Mouse (Mus musculus) liver, adult 2 months (tissue): ENCODE results near the gene Pbld2. TPM values are rescaled to one million over a fixed set of nuclear protein-coding genes. Genes with fewer than 3 reads are reported as not detected.

Experiments used
- DNase-seq: peaks from one replicate; pipeline ENCODE4 v3.0.0-alpha.2; 2011; ENCODE audit warnings: low read depth, low spot score; ENCODE audit errors: extremely low read depth
- H3K27ac ChIP-seq: fragments of 200-500 bp; replicated peaks from 2 replicates; pipeline ENCODE4 v1.5.1; 2012; ENCODE audit warnings: low read depth, mild to moderate bottlenecking, control low read depth, inconsistent platforms, low read length; ENCODE audit not compliant: insufficient read depth
- H3K27me3 ChIP-seq: fragments of 200-500 bp; 2 replicates; pipeline ENCODE4 v1.6.1; 2012; ENCODE audit warnings: mild to moderate bottlenecking, moderate library complexity, low read length, inconsistent platforms; ENCODE audit not compliant: control insufficient read depth, insufficient read depth
- H3K36me3 ChIP-seq: fragments of 200-500 bp; 2 replicates; pipeline ENCODE4 v1.6.1; 2012; ENCODE audit warnings: low read length, inconsistent platforms; ENCODE audit not compliant: control insufficient read depth, insufficient read depth
- H3K4me1 ChIP-seq: fragments of 200-500 bp; 2 replicates; pipeline ENCODE4 v1.6.1; 2011; ENCODE audit warnings: low read length; ENCODE audit not compliant: control insufficient read depth, insufficient read depth
- H3K4me3 ChIP-seq: fragments of 200-500 bp; 2 replicates; pipeline ENCODE4 v1.5.1; 2011; ENCODE audit warnings: low read depth, mild to moderate bottlenecking, control low read depth, low read length, moderate library complexity; ENCODE audit not compliant: insufficient read depth
- H3K79me2 ChIP-seq: fragments of 200-500 bp; 2 replicates; pipeline ENCODE4 v1.6.1; 2012; ENCODE audit warnings: inconsistent platforms, mild to moderate bottlenecking, low read length, moderate library complexity; ENCODE audit not compliant: control insufficient read depth, insufficient read depth
- H3K9ac ChIP-seq: fragments of 200-500 bp; 2 replicates; pipeline ENCODE4 v1.6.1; 2012; ENCODE audit warnings: low read depth, mild to moderate bottlenecking, control low read depth, inconsistent platforms, low read length
- CTCF ChIP-seq: fragments of 200-500 bp; IDR thresholded peaks from 2 replicates; pipeline ENCODE4 v1.5.1; 2011; ENCODE audit warnings: low read depth, low read length, control low read depth
- POLR2A ChIP-seq: fragments of 200-500 bp; IDR thresholded peaks from 2 replicates; pipeline ENCODE4 v1.6.1; 2011; ENCODE audit warnings: low read length, control low read depth; ENCODE audit not compliant: insufficient read depth; ENCODE audit errors: extremely low read depth
- WGBS: fragments of 180-500 bp; shearing (Covaris S2); methylation state at CpG from one replicate; pipeline ENCODE4 v1.1.7; 2018; 5-methylcytosine and 5-hydroxymethylcytosine counted together
- polyA plus RNA-seq: library from polyadenylated mRNA; depleted of rRNA; stranded (reverse); fragments of >200 nt; gene quantifications from 2 replicates; pipeline ENCODE4 v1.2.3, GENCODE M21; 2012
- total RNA-seq: library from RNA; depleted of rRNA; stranded (reverse); fragments of >200 nt; gene quantifications from 2 replicates; pipeline ENCODE4 v1.2.3, GENCODE M21; 2014

Gene Pbld2
- total and polyA plus RNA-seq, 2 experiments, result 106 to 115 TPM

DNA sequence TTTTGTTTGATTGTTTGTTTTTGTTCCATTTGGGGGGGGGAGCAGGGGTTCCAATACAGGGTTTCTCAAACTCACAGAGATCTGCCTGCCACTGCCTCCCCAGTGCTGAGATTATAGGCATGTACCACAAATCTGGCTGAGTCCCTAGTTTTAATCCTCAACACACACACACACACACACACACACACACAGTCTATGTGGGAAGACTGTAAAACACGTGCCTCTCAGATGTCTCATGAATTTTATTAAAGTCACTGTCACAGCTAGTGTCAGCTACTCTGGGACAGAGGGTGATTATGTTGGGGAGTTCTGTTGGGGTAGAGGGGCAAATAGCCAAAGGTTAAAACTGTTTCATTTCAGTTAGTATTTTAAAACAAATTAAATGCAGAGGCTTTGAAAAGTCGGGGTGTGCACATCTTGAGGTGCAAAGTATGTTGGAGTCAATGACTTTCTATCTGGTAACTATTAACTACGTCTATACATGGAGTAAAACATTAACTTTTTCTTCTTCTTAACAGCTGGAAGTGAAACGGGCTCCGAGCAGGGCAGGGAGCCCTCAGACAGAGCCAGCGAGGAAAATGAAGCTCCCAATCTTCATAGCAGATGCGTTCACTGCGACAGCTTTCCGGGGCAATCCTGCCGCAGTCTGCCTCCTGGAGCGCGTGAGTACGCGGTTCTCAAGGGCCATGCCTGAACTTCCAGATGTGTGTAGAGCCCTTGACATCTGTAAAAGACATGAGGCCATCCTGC, 14.6 kb downstream of the Pbld2 start:
- Histone ChIP-seq H3K9ac (peak overlapping the region; percentile 90), H3K79me2 (peaks cover 17% of the 10 kb centered on the region), H3K4me1 (peaks cover 10% of the 10 kb centered on the region), H3K27me3 (no peaks in the 10 kb centered on the region), H3K27ac (peak overlapping the region; percentile 94), H3K36me3 (peaks cover 3% of the 10 kb centered on the region; the same call in 1 of the 2 replicates), H3K4me3 (peak overlapping the region; percentile 61)
- TF ChIP-seq POLR2A (peak; percentile 86), CTCF (no peak)
- 27% methylated on average over 14 of the region's 14 CpGs for WGBS
- peak; percentile 91 for DNase-seq

DNA sequence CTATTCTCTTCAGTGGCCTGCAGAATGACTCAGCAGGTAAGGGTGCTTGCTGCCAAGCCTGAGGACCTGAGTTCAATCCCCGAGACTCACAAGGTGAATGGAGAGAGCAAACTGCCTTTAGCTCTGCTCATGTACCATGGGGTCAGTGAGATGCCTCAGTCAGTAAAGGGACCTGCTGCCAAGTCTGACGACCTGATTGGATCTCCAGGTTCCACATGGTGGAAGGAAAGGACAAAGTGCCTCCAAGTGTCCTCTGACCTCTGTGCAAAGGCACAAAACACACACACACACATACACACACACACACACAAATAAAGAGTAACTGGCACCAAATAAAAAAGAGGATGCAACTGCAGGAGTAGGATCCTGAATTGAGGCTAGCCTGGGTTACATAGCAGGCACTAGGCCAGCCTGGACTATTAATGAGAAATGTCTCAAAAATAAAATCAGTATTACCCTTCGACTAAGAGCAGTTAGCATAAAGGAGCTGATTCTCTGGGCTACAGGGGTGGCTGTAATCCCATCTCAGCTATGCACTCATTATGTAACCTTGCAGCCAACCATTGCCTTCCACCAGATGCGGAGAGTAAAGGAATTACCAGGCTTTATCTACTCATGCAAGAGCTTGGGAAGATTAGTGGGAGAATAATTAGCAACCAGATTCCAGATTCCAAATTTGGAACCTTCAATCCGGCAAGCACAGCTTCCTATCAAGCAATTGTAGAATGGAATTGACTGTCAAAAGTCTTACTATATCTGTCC, 15.9 kb downstream of the Pbld2 start:
- H3K4me3 ChIP-seq, result peak overlapping the region; percentile 61
- peak; percentile 99 for DNase-seq
- 16% methylated on average over 5 of the region's 5 CpGs for WGBS

DNA sequence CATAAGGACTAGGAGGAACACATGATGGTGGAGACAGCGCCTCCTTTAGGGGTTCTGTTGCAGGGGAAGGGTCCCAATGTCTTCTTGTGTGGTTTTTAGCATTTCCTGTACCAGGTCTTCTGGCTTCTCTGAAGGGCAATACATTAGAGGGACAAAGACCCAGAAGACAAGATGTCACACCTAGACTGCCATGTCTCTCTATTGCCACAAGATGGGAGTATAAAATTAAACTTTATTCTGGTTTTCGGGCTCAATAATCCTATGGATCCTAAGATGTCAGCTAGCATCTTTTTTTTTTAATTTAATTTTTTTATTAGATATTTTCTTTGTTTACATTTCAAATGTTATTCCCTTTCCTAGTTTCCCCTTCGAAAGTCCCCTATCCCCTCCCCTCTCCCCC, 19.0 kb downstream of the Pbld2 start:
- TF ChIP-seq CTCF (0 out of 2 replicates have a peak, but pooled peaks have one; percentile 14), POLR2A (no peak)
- H3K27ac ChIP-seq, result no peak overlapping the region
- peaks cover 18% of the 10 kb centered on the region for H3K36me3 ChIP-seq
- no peaks in the 10 kb centered on the region for H3K27me3 ChIP-seq
- H3K79me2 ChIP-seq, result peaks cover 27% of the 10 kb centered on the region
- no peak overlapping the region for H3K9ac ChIP-seq
- WGBS, result 62% methylated on average over 3 of the region's 3 CpGs
- DNase-seq, result no peak
- H3K4me3 ChIP-seq, result no peak overlapping the region
- peaks cover 12% of the 10 kb centered on the region for H3K4me1 ChIP-seq

More for the DNA sequence above, 15.9 kb downstream of the Pbld2 start:
- Histone ChIP-seq H3K9ac (peak overlapping the region; percentile 60), H3K36me3 (peaks cover 5% of the 10 kb centered on the region; the same call in 1 of the 2 replicates), H3K27me3 (no peaks in the 10 kb centered on the region), H3K79me2 (peaks cover 22% of the 10 kb centered on the region), H3K27ac (peak overlapping the region; percentile 94), H3K4me1 (peaks cover 10% of the 10 kb centered on the region)
- TF ChIP-seq CTCF (no peak), POLR2A (no peak)

DNA sequence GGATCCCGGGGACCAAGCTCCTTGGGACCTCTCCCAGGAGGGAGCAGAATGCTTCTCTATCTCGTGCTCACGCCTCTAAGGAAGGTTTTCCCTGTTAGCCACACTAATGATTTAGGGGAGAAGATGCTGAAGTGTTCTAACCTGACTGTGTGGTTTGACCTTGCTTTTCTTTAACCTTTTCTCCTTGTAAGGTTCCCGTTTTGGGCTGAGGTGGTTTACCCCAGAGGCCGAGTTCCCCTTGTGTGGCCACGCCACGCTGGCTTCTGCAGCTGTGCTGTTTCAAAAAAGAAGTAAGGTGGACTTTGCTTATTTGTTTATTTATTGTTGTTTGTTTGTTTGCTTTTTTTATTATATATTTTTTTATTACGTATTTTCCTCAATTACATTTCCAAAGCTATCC, 23.6 kb downstream of the Pbld2 start:
- H3K4me1 ChIP-seq, result peaks cover 13% of the 10 kb centered on the region
- no peak overlapping the region for H3K4me3 ChIP-seq
- H3K27ac ChIP-seq, result no peak overlapping the region
- 90% methylated on average over 8 of the region's 8 CpGs for WGBS
- DNase-seq, result no peak
- peaks cover 38% of the 10 kb centered on the region for H3K36me3 ChIP-seq
- H3K27me3 ChIP-seq, result no peaks in the 10 kb centered on the region
- H3K9ac ChIP-seq, result no peak overlapping the region
- H3K79me2 ChIP-seq, result peaks cover 14% of the 10 kb centered on the region; the same call in 1 of the 2 replicates
- TF ChIP-seq POLR2A, result no peak

DNA sequence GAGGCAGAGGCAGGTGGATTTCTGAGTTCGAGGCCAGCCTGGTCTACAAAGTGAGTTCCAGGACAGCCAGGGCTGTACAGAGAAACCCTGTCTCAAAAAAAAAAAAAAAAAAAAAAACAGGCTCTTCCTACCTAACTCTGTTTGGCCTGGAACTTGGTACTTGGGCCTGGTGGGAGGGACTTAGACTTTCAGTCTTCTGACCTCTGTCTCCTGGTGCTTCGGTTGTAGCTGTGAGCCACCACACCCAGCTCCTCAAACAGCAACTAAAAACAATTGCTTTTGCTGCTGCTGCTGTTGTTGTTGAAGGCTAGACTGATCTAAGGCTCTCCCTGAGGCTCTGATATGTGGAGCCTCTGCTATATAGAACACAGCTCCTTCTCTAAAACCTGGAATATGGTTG, 25.0 kb downstream of the Pbld2 start:
- no peak overlapping the region for H3K9ac ChIP-seq
- H3K27me3 ChIP-seq, result no peaks in the 10 kb centered on the region
- peaks cover 45% of the 10 kb centered on the region for H3K36me3 ChIP-seq
- no peak overlapping the region; the same call in 1 of the 2 replicates for H3K27ac ChIP-seq
- H3K79me2 ChIP-seq, result peaks cover 7% of the 10 kb centered on the region; the same call in 1 of the 2 replicates
- TF ChIP-seq CTCF, result no peak
- TF ChIP-seq POLR2A, result no peak
- 48% methylated on average over 2 of the region's 2 CpGs for WGBS
- H3K4me1 ChIP-seq, result peaks cover 13% of the 10 kb centered on the region
- H3K4me3 ChIP-seq, result no peak overlapping the region
- DNase-seq, result peak; percentile 78
